Mouse (Mus musculus) testis, adult 2 months (tissue): ENCODE results near the gene Cdc20b.

Experiments
- CTCF ChIP-seq: fragments of 200-500 bp; IDR thresholded peaks from 2 replicates; pipeline ENCODE4 v1.5.1; 2012; ENCODE audit warnings: low read depth, mild to moderate bottlenecking, inconsistent platforms, low read length, moderate library complexity; ENCODE audit not compliant: control insufficient read depth, insufficient read depth, insufficient replicate concordance
- POLR2A ChIP-seq: fragments of 200-500 bp; IDR thresholded peaks from 2 replicates; pipeline ENCODE4 v1.6.1; 2012; ENCODE audit warnings: low read depth, mild to moderate bottlenecking, inconsistent platforms, low read length, moderate library complexity; ENCODE audit not compliant: control insufficient read depth

GRCm38 (mm10) chr13:113101804-113102203 is 66.9 kb downstream of the Cdc20b start:
- TF ChIP-seq POLR2A (no peak), CTCF (no peak)
